Mouse (Mus musculus) G1E (cell line): ENCODE measurements around the gene A3galt2.

Experiments used
- CTCF ChIP-seq: IDR thresholded peaks from 2 replicates; pipeline ENCODE4 v1.5.1; 2012; ENCODE audit warnings: low read depth, low read length, inconsistent platforms, mixed read lengths
- GATA1 ChIP-seq: IDR thresholded peaks from 2 replicates; pipeline ENCODE4 v1.6.1; 2012; ENCODE audit warnings: borderline replicate concordance, low read length, inconsistent platforms, mixed read lengths
- GATA2 ChIP-seq: IDR thresholded peaks from 2 replicates; pipeline ENCODE4 v1.6.1; 2012; ENCODE audit warnings: low read depth, low read length, inconsistent platforms, borderline replicate concordance
- POLR2AphosphoS5 ChIP-seq: IDR thresholded peaks from 2 replicates; pipeline ENCODE4 v1.6.1; 2012; ENCODE audit warnings: low read depth, low read length, inconsistent platforms; ENCODE audit not compliant: insufficient replicate concordance
- TAL1 ChIP-seq: conservative IDR thresholded peaks from 2 replicates; pipeline ENCODE4 v1.6.1; 2012; ENCODE audit warnings: low read depth, low read length, inconsistent platforms, mixed read lengths

- TF ChIP-seq CTCF (no peak), TAL1 (no peak), POLR2AphosphoS5 (no peak), GATA1 (no peak), GATA2 (no peak)
Observed at GRCm38 (mm10) chr4:128755900-128756299, 736 bp downstream of the A3galt2 start.
